Mouse (Mus musculus) cerebellum, adult 2 months (tissue): ENCODE results near the gene Tpbpb.
"Not testable (repeated sequence)": the region's sequence is repeated elsewhere in the genome, so short reads cannot be mapped to it uniquely, and the experiment has no call there.

Source experiments
- CTCF ChIP-seq: fragments of 200-500 bp; IDR thresholded peaks from 2 replicates; pipeline ENCODE4 v1.5.1; 2011; ENCODE audit warnings: low read depth, mild to moderate bottlenecking, control low read depth, low read length, moderate library complexity, borderline replicate concordance; ENCODE audit not compliant: insufficient read depth
- POLR2A ChIP-seq: fragments of 200-500 bp; IDR thresholded peaks from 2 replicates; pipeline ENCODE4 v1.6.1; 2011; ENCODE audit warnings: low read length, control low read depth, borderline replicate concordance; ENCODE audit not compliant: insufficient read depth

DNA sequence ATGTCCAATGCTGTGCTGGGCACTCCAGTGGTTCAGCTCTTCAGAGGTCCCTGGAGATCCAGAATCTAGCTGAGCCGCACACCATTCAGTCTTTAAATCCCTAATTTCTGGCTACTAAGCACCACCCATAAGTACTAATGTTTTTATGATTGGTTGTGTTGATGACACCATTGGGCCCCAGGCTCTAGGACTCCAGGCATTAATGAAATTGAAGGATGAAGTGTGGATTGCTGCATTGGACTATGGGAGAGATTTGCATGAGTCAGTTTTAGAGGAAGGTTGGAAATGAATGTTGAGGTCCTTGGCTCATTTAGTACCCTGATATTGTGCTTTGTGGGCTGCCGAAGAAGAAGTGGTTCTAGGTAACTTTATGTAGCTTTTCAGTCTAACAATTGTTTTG is at the start of gene Tpbpb:
- TF ChIP-seq CTCF, POLR2A: not testable (repeated sequence)
